Comparison of ENCODE assay signal across 10 mouse cellular contexts in the genomic region with DNA sequence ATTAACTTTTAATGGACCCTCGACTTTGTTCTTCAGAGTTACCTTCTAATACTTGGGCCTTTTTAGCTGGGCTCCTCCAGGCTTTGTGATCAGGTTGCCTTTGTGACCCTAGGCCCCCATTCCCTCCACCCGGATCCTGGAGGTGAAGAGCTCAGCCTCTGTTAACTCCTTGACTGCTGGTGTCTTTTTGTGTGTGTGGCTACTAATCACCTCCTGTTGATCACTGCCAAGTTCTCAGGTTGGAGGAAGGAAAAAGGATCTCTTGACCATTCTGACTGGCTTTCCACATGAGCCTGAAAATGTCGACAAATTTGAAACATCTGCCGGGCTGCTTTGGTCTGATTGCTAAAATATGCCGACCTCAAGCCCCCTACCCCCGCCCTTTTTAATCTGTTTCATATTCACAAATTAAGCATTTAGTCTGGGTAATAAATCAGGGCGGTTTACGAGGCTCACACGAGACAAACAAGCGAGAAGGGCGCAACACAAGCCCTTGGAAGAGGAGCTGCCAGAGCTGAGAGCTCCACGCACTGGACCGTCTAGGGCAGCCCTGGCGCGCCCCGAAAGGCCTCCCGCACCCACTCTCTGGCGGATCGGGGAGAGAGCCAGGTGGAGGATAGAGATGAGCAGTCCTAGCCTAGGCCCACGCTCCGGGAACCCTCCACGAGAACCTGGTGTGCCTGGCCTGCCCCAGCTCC. TPM values are rescaled to one million over a fixed set of nuclear protein-coding genes. Genes with fewer than 3 reads are reported as not detected.
A peak's percentile ranks its signal among the peaks of the same experiment; 100 is the strongest.
DNase-seq lines count a peak whose midpoint lies in the region; ATAC-seq and TF ChIP-seq lines count a peak whose summit lies in the region.
"Had no signal": no experiment of that assay in that cellular context is flagged by ENCODE, and none has a peak within 500 bp of the region (broad histone marks: within the 10 kb centered on the region; RNA-seq: fewer than 3 reads in every experiment).

No protein-coding gene starts in this region.

- H3K9ac ChIP-seq in lung, embryonic 14.5 days, result peak overlapping the region; percentile 74
- peak overlapping the region; percentile 81 for H3K9ac ChIP-seq in forebrain, embryonic 11.5 days (ENCODE audit: low read length)
- H3K9ac ChIP-seq in limb, embryonic 13.5 days, result peak overlapping the region; percentile 73

- H3K4me2 ChIP-seq in lung, embryonic 14.5 days, result peak overlapping the region; percentile 73
- H3K4me2 ChIP-seq in forebrain, embryonic 11.5 days (ENCODE audit: low read depth, low read length, severe bottlenecking), result peak overlapping the region; percentile 67
- H3K4me2 ChIP-seq in limb, embryonic 13.5 days (replicated peaks), result peak overlapping the region; percentile 68

- TF ChIP-seq POLR2A in olfactory bulb, adult 2 months (IDR thresholded peaks at IDR 0.05; ENCODE audit: insufficient read depth, low read depth, low read length), result no peak

- peaks cover 3% of the 10 kb centered on the region; the same call in 1 of the 2 replicates for H3K4me1 ChIP-seq in lung, embryonic 14.5 days (ENCODE audit: insufficient read depth)
- H3K4me1 ChIP-seq in forebrain, embryonic 11.5 days (replicated peaks; ENCODE audit: control insufficient read depth, insufficient read depth, low read length), result peaks cover 17% of the 10 kb centered on the region; the same call in 1 of the 2 replicates
- peaks cover 58% of the 10 kb centered on the region for H3K4me1 ChIP-seq in limb, embryonic 13.5 days
- H3K4me1 ChIP-seq in olfactory bulb, adult 2 months (ENCODE audit: control insufficient read depth, insufficient read depth, low read length), result peaks cover 44% of the 10 kb centered on the region

- no peaks in the 10 kb centered on the region for H3K36me3 ChIP-seq in lung, embryonic 14.5 days (ENCODE audit: insufficient read depth)
- no peaks in the 10 kb centered on the region for H3K36me3 ChIP-seq in forebrain, embryonic 11.5 days (ENCODE audit: control insufficient read depth, insufficient read depth, low read length)
- no peaks in the 10 kb centered on the region for H3K36me3 ChIP-seq in limb, embryonic 13.5 days

- no peak for TF ChIP-seq CTCF in lung, embryonic 14.5 days (IDR thresholded peaks at IDR 0.05; ENCODE audit: low read depth)
- TF ChIP-seq CTCF in olfactory bulb, adult 2 months (IDR thresholded peaks at IDR 0.05; ENCODE audit: insufficient read depth, low read depth, low read length), result no peak

- H3K27me3 ChIP-seq in lung, embryonic 14.5 days (ENCODE audit: insufficient read depth, low read length), result peaks cover 40% of the 10 kb centered on the region
- H3K27me3 ChIP-seq in forebrain, embryonic 11.5 days (ENCODE audit: control insufficient read depth, insufficient read depth, low read length), result peaks cover 53% of the 10 kb centered on the region
- peaks cover 85% of the 10 kb centered on the region for H3K27me3 ChIP-seq in limb, embryonic 13.5 days

- no peak for DNase-seq in lung, embryonic 14.5 days
- no peak for DNase-seq in lung, postnatal 14 days
- no peak for DNase-seq in forebrain, embryonic 11.5 days (ENCODE audit: low spot score)
- no peak for DNase-seq in spleen, adult 18-20 months
- DNase-seq in frontal cortex, postnatal 25 days (ENCODE audit: low spot score in 2 of 2), result no peak
- DNase-seq: cerebellum, adult 9-10 months had no signal

- ATAC-seq in lung, embryonic 14.5 days (ENCODE audit: insufficient read depth), result no peak
- ATAC-seq in forebrain, embryonic 11.5 days (replicated peaks; ENCODE audit: low FRiP score), result no peak
- ATAC-seq in limb, embryonic 13.5 days (ENCODE audit: low FRiP score, low read depth), result no peak
- no peak for ATAC-seq in megakaryocyte progenitor cell, adult 5-6 weeks (replicated peaks; ENCODE audit: poor library complexity)
- ATAC-seq: inflammation-experienced regulatory T-cells, adult 6 months had no signal

- 10% methylated on average over 22 of the region's 22 CpGs for WGBS in lung, embryonic 14.5 days
- 8% methylated on average over 22 of the region's 22 CpGs for WGBS in forebrain, embryonic 11.5 days
- WGBS in limb, embryonic 13.5 days, result 5% methylated on average over 21 of the region's 22 CpGs
- WGBS in olfactory bulb, adult 2 months, result 67% methylated on average over 22 of the region's 22 CpGs

- H3K27ac ChIP-seq in lung, embryonic 14.5 days (ENCODE audit: low read depth), result peak overlapping the region; percentile 38; the same call in 1 of the 2 replicates
- H3K27ac ChIP-seq in forebrain, embryonic 11.5 days (ENCODE audit: low read depth, low read length), result no peak overlapping the region
- peak overlapping the region; percentile 91 for H3K27ac ChIP-seq in limb, embryonic 13.5 days
- no peak overlapping the region for H3K27ac ChIP-seq in olfactory bulb, adult 2 months (ENCODE audit: insufficient read depth, low read depth, low read length)

- peak overlapping the region; percentile 58 for H3K4me3 ChIP-seq in lung, embryonic 14.5 days (ENCODE audit: low read depth, low read length)
- H3K4me3 ChIP-seq in forebrain, embryonic 11.5 days (ENCODE audit: low read depth, low read length), result peak overlapping the region; percentile 52
- peak overlapping the region; percentile 57 for H3K4me3 ChIP-seq in limb, embryonic 13.5 days
- H3K4me3 ChIP-seq in olfactory bulb, adult 2 months (ENCODE audit: insufficient read depth, low read depth, low read length), result 0 out of 2 replicates have a peak overlapping the region, but pooled peaks have one; percentile 61

- H3K9me3 ChIP-seq in lung, embryonic 14.5 days (ENCODE audit: low read depth, low read length), result no peaks in the 10 kb centered on the region
- no peaks in the 10 kb centered on the region for H3K9me3 ChIP-seq in forebrain, embryonic 11.5 days (ENCODE audit: control insufficient read depth, low read length)
- no peaks in the 10 kb centered on the region for H3K9me3 ChIP-seq in limb, embryonic 13.5 days

RNA-seq across cellular contexts. Expression of a gene that starts 33.6 kb away (rescaled TPM):
- 27.8 and 28.9 TPM in 2 replicates for polyA plus RNA-seq in lung, embryonic 14.5 days (2014; fragmentation: Nextera tagmentation; extraction: Ambion mirVana)
- 23.5 and 26.3 TPM in 2 replicates for polyA plus RNA-seq in forebrain, embryonic 11.5 days (2014; fragmentation: Nextera tagmentation; extraction: Ambion mirVana)
- polyA plus RNA-seq in limb, embryonic 13.5 days (2015; fragmentation: Nextera tagmentation; extraction: Ambion mirVana), result 16.8 and 17.8 TPM in 2 replicates
- polyA plus RNA-seq in olfactory bulb, adult 2 months (2012; ENCODE audit: insufficient read depth, insufficient read length, low replicate concordance, missing spikeins), result not detected in 2 replicates
- total RNA-seq in megakaryocyte progenitor cell, adult 5-6 weeks (2015), result 35.3 and 42.7 TPM in 2 replicates
- total RNA-seq in megakaryocyte progenitor cell, adult 5-6 weeks (2017), result 24.7 and 29.1 TPM in 2 replicates

Comparison
In these comparisons a context has a peak if more than half of its experiments do, and no peak if none do; other contexts are left out.
1. H3K27ac ChIP-seq: peak in lung, embryonic 14.5 days (single experiment) and limb, embryonic 13.5 days (single experiment); none in forebrain, embryonic 11.5 days (single experiment) and olfactory bulb, adult 2 months (single experiment).
2. Peak in every context shown above with its lines, with median percentiles within 50 percentile points of each other: H3K4me2 ChIP-seq, H3K4me3 ChIP-seq and H3K9ac ChIP-seq.